Mouse (Mus musculus) neural tube, embryonic 15.5 days (tissue): Measurements from ENCODE around the gene Ptpn21. TPM values are rescaled to one million over a fixed set of nuclear protein-coding genes. Genes with fewer than 3 reads are reported as not detected.

Source experiments
- ATAC-seq: fragments of 200-750 bp; cut with Nextera tagmentation; 2 replicates; pipeline ENCODE4 v1.8.0; 2017; ENCODE audit warnings: mild to moderate bottlenecking, moderate TSS enrichment, moderate library complexity; ENCODE audit not compliant: low FRiP score
- H3K27ac ChIP-seq: fragments of 300-500 bp; sonication (generic); replicated peaks from 2 replicates; pipeline ENCODE4 v1.5.1; 2015; ENCODE audit warnings: mild to moderate bottlenecking, inconsistent platforms
- H3K27me3 ChIP-seq: fragments of 300-500 bp; sonication (generic); replicated peaks from 2 replicates; pipeline ENCODE4 v1.6.1; 2015; ENCODE audit warnings: inconsistent platforms
- H3K36me3 ChIP-seq: fragments of 300-500 bp; sonication (generic); 2 replicates; pipeline ENCODE4 v1.6.1; 2015; ENCODE audit warnings: inconsistent platforms
- H3K4me1 ChIP-seq: fragments of 300-500 bp; sonication (generic); 2 replicates; pipeline ENCODE4 v1.6.1; 2015; ENCODE audit warnings: inconsistent platforms
- H3K4me2 ChIP-seq: fragments of 300-500 bp; sonication (generic); 2 replicates; pipeline ENCODE4 v1.6.1; 2015; ENCODE audit warnings: inconsistent platforms, mild to moderate bottlenecking, moderate library complexity
- H3K4me3 ChIP-seq: fragments of 300-500 bp; sonication (generic); replicated peaks from 2 replicates; pipeline ENCODE4 v1.5.1; 2015; ENCODE audit warnings: mild to moderate bottlenecking, inconsistent platforms
- H3K9ac ChIP-seq: fragments of 300-500 bp; sonication (generic); replicated peaks from 2 replicates; pipeline ENCODE4 v1.6.1; 2015; ENCODE audit warnings: mild to moderate bottlenecking, inconsistent platforms
- H3K9me3 ChIP-seq: fragments of 300-500 bp; sonication (generic); replicated peaks from 2 replicates; pipeline ENCODE4 v1.6.1; 2016; ENCODE audit warnings: inconsistent platforms
- WGBS: fragments of 180-500 bp; shearing (Covaris S2); methylation state at CpG from one replicate; pipeline ENCODE4 v1.1.7; 2015; ENCODE audit warnings: mixed read lengths; 5-methylcytosine and 5-hydroxymethylcytosine counted together
- polyA plus RNA-seq: library from polyadenylated mRNA; unstranded; fragments of >200 nt; fragmentation: Nextera tagmentation; extraction: Ambion mirVana; gene quantifications from 2 replicates; pipeline ENCODE4 v1.2.1, GENCODE M21; 2015

Ptpn21 gene
- polyA plus RNA-seq, 1 experiment from 2014 or later, result 3.4 TPM

GRCm38 (mm10) chr12:98644852-98645251, 92.4 kb downstream of the Ptpn21 start:
- Histone ChIP-seq H3K27me3 (no peaks in the 10 kb centered on the region), H3K4me2 (no peak overlapping the region), H3K36me3 (peaks cover 18% of the 10 kb centered on the region; the same call in 1 of the 2 replicates), H3K27ac (no peak overlapping the region), H3K9me3 (no peaks in the 10 kb centered on the region), H3K4me1 (no peaks in the 10 kb centered on the region), H3K4me3 (no peak overlapping the region), H3K9ac (no peak overlapping the region)
- no peak for ATAC-seq

DNA sequence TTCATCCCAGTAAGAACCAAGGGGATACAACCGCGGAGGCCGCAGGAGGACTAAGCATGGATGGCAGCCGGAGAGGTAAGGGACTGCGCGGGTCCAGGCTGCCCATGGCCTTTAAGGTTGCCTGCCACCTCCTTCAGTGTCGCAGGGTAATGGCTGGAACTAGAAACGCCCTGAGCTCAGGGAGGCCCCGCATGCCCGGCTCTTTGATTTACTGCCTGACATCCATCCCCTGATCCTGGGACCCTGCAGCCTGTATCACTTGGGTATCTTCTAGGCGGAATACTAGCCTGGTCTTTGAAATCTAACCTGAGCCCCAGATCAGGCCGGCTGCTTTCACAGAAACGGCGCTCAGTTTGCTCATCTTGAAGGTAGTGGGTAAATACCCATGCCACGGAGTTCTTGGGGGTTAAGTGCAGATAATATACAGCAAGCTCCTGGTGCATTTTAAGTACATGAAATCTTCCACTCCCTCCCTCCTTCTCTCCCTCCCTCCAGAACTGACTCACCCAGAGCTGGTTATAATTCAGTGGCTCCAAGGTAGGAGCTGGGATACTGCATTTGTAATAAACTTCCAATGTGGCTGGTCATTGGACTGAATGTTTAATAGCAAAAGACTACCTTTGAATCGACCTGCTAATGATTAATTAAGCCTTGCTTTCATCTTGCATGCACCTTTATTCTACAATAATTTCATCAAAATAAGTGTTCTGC, 108.8 kb downstream of the Ptpn21 start:
- WGBS, result 1% methylated on average over 16 of the region's 16 CpGs
- Histone ChIP-seq H3K36me3 (peaks cover 2% of the 10 kb centered on the region; the same call in 1 of the 2 replicates), H3K27me3 (no peaks in the 10 kb centered on the region), H3K4me1 (peaks cover 16% of the 10 kb centered on the region), H3K4me3 (peak overlapping the region; percentile 63), H3K4me2 (peak overlapping the region; percentile 71), H3K27ac (peak overlapping the region; percentile 60), H3K9me3 (0 out of 2 replicates have a peak, but pooled peaks cover 3% of the 10 kb centered on the region), H3K9ac (peak overlapping the region; percentile 69)
- ATAC-seq, result peak; percentile 90

DNA sequence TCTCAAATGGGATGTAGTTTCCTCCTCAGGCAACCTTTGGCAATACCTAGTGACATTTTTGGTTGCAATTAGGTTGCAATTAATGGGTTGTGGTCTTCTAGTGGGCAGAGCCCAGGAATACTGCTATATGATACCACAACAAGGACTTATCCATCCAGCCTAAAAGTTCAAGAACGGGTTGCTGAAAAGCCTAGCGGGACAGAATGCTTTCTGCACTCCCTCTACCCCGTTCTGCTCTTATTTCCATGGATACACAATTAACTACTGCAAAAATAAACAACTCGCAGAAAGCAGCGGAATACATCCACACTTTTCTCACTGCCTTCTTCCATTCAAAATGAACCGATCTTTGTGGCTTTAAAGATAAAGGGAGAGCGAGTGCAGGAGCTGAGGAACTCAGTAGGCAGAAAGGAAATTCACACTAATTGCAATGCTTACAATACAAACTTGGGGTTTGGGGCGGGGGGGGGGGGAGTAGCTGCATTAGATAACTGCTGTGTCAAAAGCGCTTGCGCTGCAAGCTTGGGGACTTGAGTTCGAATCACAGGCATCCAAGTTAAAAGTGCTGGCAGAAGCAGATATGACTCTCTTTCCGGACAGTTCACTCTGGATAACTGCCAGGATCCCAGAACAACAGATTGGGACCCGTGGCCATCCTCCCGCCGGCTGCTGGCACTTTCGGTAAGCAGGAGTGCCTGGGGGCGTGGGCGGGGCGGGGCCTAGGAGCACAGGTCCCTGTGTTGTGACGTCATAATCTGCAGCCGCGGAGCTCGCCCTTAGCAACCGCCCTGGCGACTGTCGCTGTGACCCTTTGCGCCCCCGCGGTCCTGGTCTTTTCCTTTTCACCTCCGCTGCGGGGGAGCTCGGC, 109.6 kb downstream of the Ptpn21 start, which contains the start of gene Spata7:
Gene Spata7 (plus strand): TSS at position 766 of the 868 bp plus-strand sequence.
- H3K27ac ChIP-seq, result peak within 1 kb of the TSS; percentile 60
- WGBS, result 4% methylated on average over 32 of the region's 32 CpGs
- H3K4me2 ChIP-seq, result peak within 1 kb of the TSS; percentile 71
- ATAC-seq, result peak; percentile 95
- 0 out of 2 replicates have a peak, but pooled peaks cover 3% of the 10 kb centered on the region for H3K9me3 ChIP-seq
- H3K36me3 ChIP-seq, result no peaks in the 10 kb centered on the region
- peak within 1 kb of the TSS; percentile 69 for H3K9ac ChIP-seq
- no peaks in the 10 kb centered on the region for H3K27me3 ChIP-seq
- peaks cover 16% of the 10 kb centered on the region for H3K4me1 ChIP-seq
- H3K4me3 ChIP-seq, result peak within 1 kb of the TSS; percentile 63

Other genes with a start within 250 kb of the Ptpn21 start
- gene Kcnk10, start 159.1 kb downstream of the Ptpn21 start, polyA plus RNA-seq, result 30.0 and 31.5 TPM in 2 replicates
- 29.4 and 34.9 TPM in 2 replicates for gene Spata7, start 109.2 kb downstream of the Ptpn21 start, polyA plus RNA-seq
- gene Zc3h14, start 9.6 kb upstream of the Ptpn21 start, polyA plus RNA-seq, result 96.3 and 105 TPM in 2 replicates
- 15.1 and 19.8 TPM in 2 replicates for gene Eml5, start 164.1 kb upstream of the Ptpn21 start, polyA plus RNA-seq
- gene Ttc8, start 183.2 kb upstream of the Ptpn21 start, polyA plus RNA-seq, result 31.2 and 32.0 TPM in 2 replicates